Mouse (Mus musculus) embryonic facial prominence, embryonic 13.5 days (tissue): ENCODE measurements around the gene Pak4. TPM values are rescaled to one million over a fixed set of nuclear protein-coding genes. Genes with fewer than 3 reads are reported as not detected.

Source experiments
- ATAC-seq: fragments of 200-750 bp; cut with Nextera tagmentation; 2 replicates; pipeline ENCODE4 v1.8.0; 2017; ENCODE audit warnings: low read depth; ENCODE audit not compliant: insufficient number of reproducible peaks, insufficient read depth, low FRiP score, low TSS enrichment
- H3K27ac ChIP-seq: fragments of 300-500 bp; sonication (generic); 2 replicates; pipeline ENCODE4 v1.5.1; 2015; ENCODE audit warnings: moderate library complexity, mild to moderate bottlenecking, inconsistent platforms
- H3K27me3 ChIP-seq: fragments of 300-500 bp; sonication (generic); 2 replicates; pipeline ENCODE4 v1.6.1; 2015; ENCODE audit warnings: mild to moderate bottlenecking, inconsistent platforms
- H3K36me3 ChIP-seq: fragments of 300-500 bp; sonication (generic); 2 replicates; pipeline ENCODE4 v1.6.1; 2015; ENCODE audit warnings: mild to moderate bottlenecking, inconsistent platforms
- H3K4me1 ChIP-seq: fragments of 300-500 bp; sonication (generic); 2 replicates; pipeline ENCODE4 v1.6.1; 2015; ENCODE audit warnings: inconsistent platforms
- H3K4me2 ChIP-seq: fragments of 300-500 bp; sonication (generic); 2 replicates; pipeline ENCODE4 v1.6.1; 2015; ENCODE audit warnings: moderate library complexity, mild to moderate bottlenecking, inconsistent platforms
- H3K4me3 ChIP-seq: fragments of 300-500 bp; sonication (generic); 2 replicates; pipeline ENCODE4 v1.5.1; 2015; ENCODE audit warnings: mild to moderate bottlenecking, inconsistent platforms
- H3K9ac ChIP-seq: fragments of 300-500 bp; sonication (generic); 2 replicates; pipeline ENCODE4 v1.6.1; 2015; ENCODE audit warnings: mild to moderate bottlenecking, inconsistent platforms
- H3K9me3 ChIP-seq: fragments of 300-500 bp; sonication (generic); 2 replicates; pipeline ENCODE4 v1.6.1; 2016; ENCODE audit warnings: inconsistent platforms
- WGBS: fragments of 180-500 bp; shearing (Covaris S2); methylation state at CpG from one replicate; pipeline ENCODE4 v1.1.7; 2015; ENCODE audit warnings: mixed read lengths; 5-methylcytosine and 5-hydroxymethylcytosine counted together
- polyA plus RNA-seq: library from polyadenylated mRNA; unstranded; fragments of >200 nt; fragmentation: Nextera tagmentation; extraction: Ambion mirVana; gene quantifications from 2 replicates; pipeline ENCODE4 v1.2.1, GENCODE M21; 2015

The Pak4 gene
- polyA plus RNA-seq, 1 experiment from 2014 or later = 36.0 TPM

GRCm38 (mm10) chr7:28557708-28558107 lies 40.3 kb downstream of the Pak4 start:
- Histone ChIP-seq H3K9ac (no peak overlapping the region), H3K9me3 (no peaks in the 10 kb centered on the region), H3K27ac (no peak overlapping the region), H3K27me3 (no peaks in the 10 kb centered on the region), H3K4me3 (no peak overlapping the region), H3K36me3 (peaks cover 45% of the 10 kb centered on the region), H3K4me2 (no peak overlapping the region), H3K4me1 (peaks cover 10% of the 10 kb centered on the region; the same call in 1 of the 2 replicates)
- ATAC-seq = no peak
- 81% methylated on average over 6 of the region's 6 CpGs for WGBS

- Histone ChIP-seq H3K36me3 (peaks cover 39% of the 10 kb centered on the region), H3K4me2 (no peak overlapping the region), H3K4me1 (peaks cover 10% of the 10 kb centered on the region; the same call in 1 of the 2 replicates), H3K9me3 (no peaks in the 10 kb centered on the region), H3K27ac (no peak overlapping the region), H3K9ac (no peak overlapping the region; the same call in 1 of the 2 replicates), H3K27me3 (no peaks in the 10 kb centered on the region), H3K4me3 (no peak overlapping the region)
- no peak for ATAC-seq
- WGBS = 74% methylated on average over 5 of the region's 5 CpGs
These were observed 40.9 kb downstream of the Pak4 start for GRCm38 (mm10) chr7:28557069-28557468.

GRCm38 (mm10) chr7:28555939-28556535 lies 41.9 kb downstream of the Pak4 start:
- Histone ChIP-seq H3K4me1 (peaks cover 10% of the 10 kb centered on the region; the same call in 1 of the 2 replicates), H3K36me3 (peaks cover 31% of the 10 kb centered on the region), H3K4me2 (no peak overlapping the region), H3K27me3 (no peaks in the 10 kb centered on the region), H3K27ac (no peak overlapping the region), H3K4me3 (no peak overlapping the region), H3K9me3 (no peaks in the 10 kb centered on the region), H3K9ac (no peak overlapping the region)
- no peak for ATAC-seq
- WGBS = 20% methylated on average over 5 of the region's 5 CpGs

GRCm38 (mm10) chr7:28553076-28553475 lies 44.9 kb downstream of the Pak4 start:
- Histone ChIP-seq H3K4me1 (peaks cover 10% of the 10 kb centered on the region; the same call in 1 of the 2 replicates), H3K9ac (no peak overlapping the region), H3K27ac (no peak overlapping the region), H3K9me3 (no peaks in the 10 kb centered on the region), H3K36me3 (peaks cover 3% of the 10 kb centered on the region; the same call in 1 of the 2 replicates), H3K4me3 (no peak overlapping the region), H3K4me2 (no peak overlapping the region), H3K27me3 (peaks cover 7% of the 10 kb centered on the region)
- ATAC-seq = no peak
- WGBS = 92% methylated on average over 6 of the region's 6 CpGs

- Histone ChIP-seq H3K27me3 (peaks cover 61% of the 10 kb centered on the region), H3K27ac (no peak overlapping the region), H3K9ac (no peak overlapping the region), H3K4me2 (no peak overlapping the region), H3K36me3 (no peaks in the 10 kb centered on the region), H3K4me1 (peaks cover 18% of the 10 kb centered on the region), H3K4me3 (no peak overlapping the region; the same call in 1 of the 2 replicates), H3K9me3 (no peaks in the 10 kb centered on the region)
- ATAC-seq = no peak
- WGBS = 62% methylated on average over 7 of the region's 7 CpGs
These were observed 50.4 kb downstream of the Pak4 start for GRCm38 (mm10) chr7:28547628-28548027.

GRCm38 (mm10) chr7:28547154-28547553 lies 50.8 kb downstream of the Pak4 start, which contains the start of gene Nccrp1:
TSS of gene Nccrp1 (minus strand) at chr7:28547254.
- peaks cover 18% of the 10 kb centered on the region for H3K4me1 ChIP-seq
- peak within 1 kb of the TSS; percentile 30 for H3K4me3 ChIP-seq
- peaks cover 61% of the 10 kb centered on the region for H3K27me3 ChIP-seq
- no peaks in the 10 kb centered on the region for H3K9me3 ChIP-seq
- WGBS = 2% methylated on average over 5 of the region's 5 CpGs
- peak within 1 kb of the TSS; percentile 57 for H3K4me2 ChIP-seq
- H3K36me3 ChIP-seq = no peaks in the 10 kb centered on the region
- no peak for ATAC-seq
- peak within 1 kb of the TSS; percentile 51; the same call in 1 of the 2 replicates for H3K9ac ChIP-seq
- H3K27ac ChIP-seq = no peak within 1 kb of the TSS

- Histone ChIP-seq H3K9me3 (no peaks in the 10 kb centered on the region), H3K36me3 (no peaks in the 10 kb centered on the region), H3K4me1 (peaks cover 18% of the 10 kb centered on the region), H3K27ac (no peak overlapping the region), H3K4me3 (peak overlapping the region; percentile 30), H3K4me2 (peak overlapping the region; percentile 57), H3K9ac (peak overlapping the region; percentile 51; the same call in 1 of the 2 replicates), H3K27me3 (peaks cover 61% of the 10 kb centered on the region)
- no peak for ATAC-seq
- 2% methylated on average over 22 of the region's 22 CpGs for WGBS
These were observed 51.3 kb downstream of the Pak4 start for GRCm38 (mm10) chr7:28546649-28547048.

- Histone ChIP-seq H3K9ac (no peak overlapping the region), H3K4me1 (peaks cover 18% of the 10 kb centered on the region), H3K9me3 (no peaks in the 10 kb centered on the region), H3K36me3 (no peaks in the 10 kb centered on the region), H3K27me3 (peaks cover 61% of the 10 kb centered on the region), H3K4me3 (no peak overlapping the region), H3K27ac (no peak overlapping the region), H3K4me2 (0 out of 2 replicates have a peak overlapping the region, but pooled peaks have one; percentile 57)
- WGBS = 34% methylated on average over 7 of the region's 7 CpGs
- no peak for ATAC-seq
These were observed 52.1 kb downstream of the Pak4 start for GRCm38 (mm10) chr7:28545891-28546210.

GRCm38 (mm10) chr7:28545048-28545890 lies 52.7 kb downstream of the Pak4 start:
- Histone ChIP-seq H3K4me3 (no peak overlapping the region), H3K4me2 (no peak overlapping the region), H3K9me3 (no peaks in the 10 kb centered on the region), H3K4me1 (peaks cover 18% of the 10 kb centered on the region), H3K9ac (no peak overlapping the region), H3K36me3 (no peaks in the 10 kb centered on the region), H3K27ac (no peak overlapping the region), H3K27me3 (peaks cover 61% of the 10 kb centered on the region)
- ATAC-seq = no peak
- WGBS = 24% methylated on average over 14 of the region's 14 CpGs

GRCm38 (mm10) chr7:28544051-28544601 lies 53.9 kb downstream of the Pak4 start:
- H3K4me2 ChIP-seq = peak overlapping the region; percentile 26; the same call in 1 of the 2 replicates
- no peak overlapping the region for H3K9ac ChIP-seq
- no peaks in the 10 kb centered on the region for H3K9me3 ChIP-seq
- no peak for ATAC-seq
- no peaks in the 10 kb centered on the region for H3K36me3 ChIP-seq
- H3K4me3 ChIP-seq = no peak overlapping the region
- H3K4me1 ChIP-seq = peaks cover 18% of the 10 kb centered on the region
- no peak overlapping the region for H3K27ac ChIP-seq
- peaks cover 61% of the 10 kb centered on the region for H3K27me3 ChIP-seq
- 1% methylated on average over 26 of the region's 27 CpGs for WGBS

GRCm38 (mm10) chr7:28540526-28540925 lies 57.5 kb downstream of the Pak4 start, which contains the start of gene Sycn:
TSS of gene Sycn (plus strand) at chr7:28540885.
- no peak for ATAC-seq
- Histone ChIP-seq H3K27me3 (peaks cover 29% of the 10 kb centered on the region), H3K4me2 (no peak within 1 kb of the TSS), H3K4me1 (no peaks in the 10 kb centered on the region), H3K9ac (no peak within 1 kb of the TSS), H3K27ac (no peak within 1 kb of the TSS), H3K9me3 (no peaks in the 10 kb centered on the region), H3K4me3 (no peak within 1 kb of the TSS), H3K36me3 (no peaks in the 10 kb centered on the region)
- WGBS = 76% methylated on average over 4 of the region's 4 CpGs
